Mouse (Mus musculus) left cerebral cortex, postnatal 25 days (tissue): Measurements from ENCODE around the gene Lztfl1. TPM values are rescaled to one million over a fixed set of nuclear protein-coding genes. Genes with fewer than 3 reads are reported as not detected.
"Not testable (repeated sequence)": the region's sequence is repeated elsewhere in the genome, so short reads cannot be mapped to it uniquely, and the experiment has no call there.

Source experiments
- DNase-seq, 2 experiments: peaks; one replicate each; pipeline ENCODE4 v3.0.0; 2022; ENCODE audit warnings: low spot score in 2 of 2, mixed read lengths in 1 of 2
- intact Hi-C: fragments of 180-260 bp; cut with DNase I; formaldehyde crosslinking; loops from one replicate; pipeline ENCODE4 v1.15.1; 2025
- total RNA-seq, 2 experiments: library from RNA; stranded (reverse); gene quantifications; 2 replicates each; pipeline ENCODE4 v1.2.3; 2021

Lztfl1 gene
- total RNA-seq = 10 to 100 TPM; 77.8 to 81.6 TPM

DNA sequence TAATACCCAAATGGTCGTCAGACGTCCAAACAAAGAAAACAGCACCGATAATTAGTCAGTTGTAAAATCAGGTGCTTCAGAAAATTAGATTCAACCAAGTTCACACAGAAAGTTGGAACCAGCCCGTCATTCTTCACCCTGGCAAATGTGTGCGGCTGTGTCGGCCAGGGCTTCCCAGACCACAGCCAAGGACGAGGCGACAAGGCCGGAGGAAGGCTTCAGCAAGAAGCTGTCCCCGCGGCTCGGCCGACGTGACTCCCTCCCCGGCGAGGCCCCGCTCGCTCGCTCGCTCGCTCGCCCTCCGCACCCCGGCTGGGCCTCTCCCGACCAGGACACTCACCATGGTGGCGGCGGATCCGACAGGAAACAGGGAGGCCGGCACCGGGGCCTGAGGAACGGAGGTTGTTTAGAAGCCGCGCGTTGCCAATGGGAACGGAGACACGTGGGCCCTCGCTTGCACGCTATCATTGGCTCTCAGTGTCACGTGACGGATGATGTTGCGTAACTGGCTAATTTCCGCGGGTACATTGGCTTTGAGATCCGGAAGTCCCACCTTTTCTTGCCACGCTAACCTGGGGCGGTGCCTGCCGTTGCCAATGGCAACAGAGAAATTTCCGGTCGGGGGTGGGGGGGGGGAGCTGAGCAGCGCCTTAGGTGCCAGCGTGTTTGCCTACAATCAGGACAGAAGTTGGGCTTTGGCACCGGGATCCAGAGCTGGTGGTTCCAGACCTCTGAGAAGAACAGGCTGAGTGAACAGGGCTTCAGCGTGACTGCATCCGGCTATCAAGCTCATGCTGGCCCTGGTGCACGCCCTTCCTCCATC is at the start of gene Lztfl1:
Gene Lztfl1 (minus strand): TSS at position 512 of the 823 bp plus-strand sequence.
- intact Hi-C loops = no loop called here
- peak; percentile 98 to 99 for DNase-seq

GRCm38 (mm10) chr9:123766996-123767395 is 49.5 kb upstream of the Lztfl1 start:
- intact Hi-C loops = no loop called here
- no peak for DNase-seq

DNA sequence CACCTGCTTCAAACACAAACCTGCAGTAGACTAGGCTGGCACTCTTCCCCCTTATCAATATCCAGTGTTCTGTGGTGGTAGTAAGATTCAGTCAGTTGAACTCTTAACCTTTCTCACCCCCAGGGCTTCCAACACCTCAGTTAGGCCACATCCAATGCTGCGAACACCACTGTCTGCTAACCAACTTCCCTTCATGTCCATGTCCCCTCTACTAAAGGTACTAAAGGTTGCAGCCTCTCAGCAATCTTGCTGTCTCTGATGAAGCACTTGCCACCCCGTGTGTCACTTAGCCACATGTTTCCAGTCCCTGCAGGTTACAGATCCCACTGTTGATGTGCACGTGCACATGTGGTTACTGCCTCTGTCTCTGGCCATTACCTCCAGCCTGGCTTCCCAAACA is 46.3 kb upstream of the Lztfl1 start:
- intact Hi-C loops = no loop called here
- no peak for DNase-seq

DNA sequence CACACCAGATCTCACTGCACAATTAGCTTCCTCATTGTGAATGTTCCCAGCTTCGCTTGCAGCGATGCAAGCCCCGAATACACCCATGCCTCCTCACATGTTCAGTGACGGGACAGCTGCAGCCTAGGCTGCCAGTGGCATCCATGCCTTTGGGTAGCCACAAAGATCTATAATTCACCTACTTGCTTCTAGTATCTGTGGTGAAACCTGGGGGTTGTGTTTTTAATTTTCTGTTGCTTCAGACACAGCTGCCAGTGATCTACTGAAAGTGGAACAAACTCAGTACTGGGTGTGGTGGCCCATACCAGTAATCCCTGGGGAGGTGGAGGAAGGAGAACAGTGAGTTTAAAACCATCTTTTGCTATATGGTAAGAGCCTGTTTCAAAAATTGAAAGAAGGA is 45.4 kb upstream of the Lztfl1 start:
- intact Hi-C loops = no loop called here
- no peak for DNase-seq

DNA sequence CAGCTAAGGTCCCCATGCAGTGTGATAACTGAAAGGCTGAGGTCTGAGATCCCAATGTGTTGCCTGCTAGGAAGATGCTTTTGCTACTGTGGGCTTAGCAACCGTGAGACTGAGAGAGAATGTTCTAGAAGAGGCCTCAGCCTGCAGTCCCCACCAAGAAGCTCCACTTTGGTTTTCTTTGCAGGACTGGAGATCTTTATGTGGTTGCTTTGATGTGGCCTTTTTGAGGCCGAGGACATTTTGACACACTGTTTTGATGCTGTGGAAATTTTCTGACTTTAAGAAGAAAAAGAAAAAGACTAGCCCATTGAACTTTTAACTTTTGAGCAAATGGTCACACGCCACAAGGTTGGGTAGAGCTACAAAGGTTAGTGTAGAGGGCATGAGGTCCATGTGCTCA is 43.3 kb upstream of the Lztfl1 start:
- intact Hi-C loops = no loop called here
- no peak for DNase-seq

DNA sequence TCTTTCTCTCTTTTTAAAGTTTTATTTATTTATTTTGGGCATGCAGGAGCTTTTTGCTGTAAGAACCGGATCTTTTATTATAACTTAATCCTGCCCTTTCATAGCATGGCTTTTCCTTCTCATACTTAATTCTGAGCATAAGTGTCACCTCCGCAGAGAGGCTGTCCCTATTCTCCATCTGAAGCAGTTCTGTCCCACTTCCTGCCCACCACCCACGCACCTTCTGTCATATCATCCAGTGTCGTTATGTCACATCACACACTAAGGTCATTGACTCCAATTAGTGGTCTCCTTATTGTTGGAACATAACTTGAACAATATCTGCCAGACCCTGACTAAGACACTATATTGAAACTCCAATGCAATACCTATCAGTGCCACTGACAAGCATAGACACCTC is 41.1 kb upstream of the Lztfl1 start:
- no peak for DNase-seq
- intact Hi-C loops = no loop called here

- no peak for DNase-seq
- intact Hi-C loops = no loop called here
Measured at GRCm38 (mm10) chr9:123758156-123758555, 40.7 kb upstream of the Lztfl1 start.

DNA sequence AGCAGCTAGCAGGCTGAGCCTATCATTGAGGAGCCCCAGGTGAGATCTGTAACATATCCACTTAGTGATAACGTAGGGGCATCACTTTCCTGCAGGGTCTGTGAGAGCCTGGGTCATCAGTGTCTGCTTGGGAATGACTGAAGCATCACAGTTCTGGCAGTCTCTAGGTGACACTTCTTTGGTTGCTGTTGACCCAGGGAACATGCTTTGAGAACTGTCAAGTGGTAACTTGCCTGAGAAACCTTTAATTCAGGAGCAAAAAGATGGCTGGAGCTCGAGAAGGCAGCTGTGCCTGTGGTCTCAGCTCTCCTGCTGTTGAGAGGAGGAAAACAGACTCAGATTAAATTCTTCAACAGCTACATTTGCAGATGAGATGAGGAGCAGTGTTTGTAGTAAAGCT is 39.8 kb upstream of the Lztfl1 start:
- DNase-seq = no peak
- intact Hi-C loops = no loop called here

- intact Hi-C loops = no loop called here
- DNase-seq = no peak
Measured at GRCm38 (mm10) chr9:123756752-123757151, 39.3 kb upstream of the Lztfl1 start.

GRCm38 (mm10) chr9:123754333-123754732 is 36.8 kb upstream of the Lztfl1 start:
- intact Hi-C loops = no loop called here
- no peak for DNase-seq

GRCm38 (mm10) chr9:123749687-123750086 is 32.2 kb upstream of the Lztfl1 start:
- DNase-seq, intact Hi-C loops: not testable (repeated sequence)

DNA sequence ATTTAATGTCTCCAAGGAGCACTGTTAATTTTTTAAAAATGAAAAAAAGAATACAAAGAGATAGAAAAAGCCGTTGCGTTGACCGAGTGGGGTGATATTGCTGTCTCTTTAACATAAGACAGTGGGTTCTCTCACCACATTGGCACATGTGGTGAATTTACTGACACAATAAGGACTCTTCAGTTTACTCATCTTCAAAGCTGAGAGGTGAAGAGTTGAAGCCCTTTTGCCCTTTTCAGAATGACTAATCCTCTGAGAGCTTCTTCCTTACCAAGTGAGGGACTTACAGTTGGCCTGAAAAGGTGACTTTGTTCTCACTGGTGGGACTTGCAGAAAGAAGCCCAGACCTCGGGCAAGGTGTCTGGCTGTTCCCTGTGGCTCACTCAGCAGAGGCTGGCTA is 23.3 kb upstream of the Lztfl1 start:
- intact Hi-C loops = no loop called here
- DNase-seq = no peak

- DNase-seq = no peak
- intact Hi-C loops = no loop called here
Measured at GRCm38 (mm10) chr9:123734133-123734532, 16.6 kb upstream of the Lztfl1 start.

DNA sequence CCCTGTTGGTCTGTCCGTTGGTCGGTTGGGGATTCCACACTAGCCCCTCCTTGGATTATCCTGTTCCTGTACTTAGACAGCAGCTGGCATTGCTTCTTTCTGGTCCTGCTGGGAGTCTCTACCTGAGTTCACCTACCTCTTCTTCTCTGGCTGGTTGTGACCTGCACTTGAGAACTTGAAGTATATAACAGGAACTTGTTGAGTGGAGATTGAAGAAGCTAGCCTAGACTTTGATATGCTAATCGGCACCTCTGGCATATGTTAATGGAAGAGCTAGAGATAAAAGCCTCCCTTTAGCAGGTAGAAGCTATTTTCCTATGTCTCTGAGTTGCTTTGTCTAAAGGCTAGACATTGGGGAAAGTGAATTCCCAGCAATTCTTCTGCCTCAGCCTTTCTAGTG is 13.8 kb upstream of the Lztfl1 start:
- DNase-seq = no peak
- intact Hi-C loops = no loop called here

- intact Hi-C loops = no loop called here
- no peak for DNase-seq
Measured at GRCm38 (mm10) chr9:123722737-123723493, 5.4 kb upstream of the Lztfl1 start.

DNA sequence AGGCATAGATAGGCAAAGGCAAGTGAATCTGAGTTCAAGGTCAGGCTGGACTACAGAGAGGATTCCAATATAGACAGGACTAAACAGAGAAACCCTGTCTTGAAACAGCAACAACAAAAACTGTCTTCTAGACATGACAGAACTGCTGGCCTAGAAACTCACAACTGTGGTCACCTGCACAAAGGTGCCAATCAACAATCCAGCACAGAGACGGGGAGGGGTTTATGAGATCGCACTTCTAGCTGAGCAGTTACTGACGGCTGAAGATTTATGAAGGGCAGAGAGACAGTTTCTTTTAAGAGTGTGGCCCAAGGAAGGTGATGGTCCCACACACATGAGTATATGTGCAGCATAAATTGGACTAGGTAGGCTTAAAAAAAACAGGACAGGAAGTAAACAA is 1.2 kb downstream of the Lztfl1 start:
- no peak for DNase-seq
- intact Hi-C loops = no loop called here

- intact Hi-C loops = loop anchor here (5.0 kb wide), 2 partner anchors 76 to 84 kb away; no protein-coding TSS in a partner anchor
Measured at GRCm38 (mm10) chr9:123713111-123713510, 4.4 kb downstream of the Lztfl1 start.

GRCm38 (mm10) chr9:123709226-123709625 is 8.3 kb downstream of the Lztfl1 start:
- peak in 1 of 2 experiments; percentile 9 for DNase-seq
- intact Hi-C loops = no loop called here

More at GRCm38 (mm10) chr9:123713111-123713510, 4.4 kb downstream of the Lztfl1 start:
- DNase-seq = no peak

DNA sequence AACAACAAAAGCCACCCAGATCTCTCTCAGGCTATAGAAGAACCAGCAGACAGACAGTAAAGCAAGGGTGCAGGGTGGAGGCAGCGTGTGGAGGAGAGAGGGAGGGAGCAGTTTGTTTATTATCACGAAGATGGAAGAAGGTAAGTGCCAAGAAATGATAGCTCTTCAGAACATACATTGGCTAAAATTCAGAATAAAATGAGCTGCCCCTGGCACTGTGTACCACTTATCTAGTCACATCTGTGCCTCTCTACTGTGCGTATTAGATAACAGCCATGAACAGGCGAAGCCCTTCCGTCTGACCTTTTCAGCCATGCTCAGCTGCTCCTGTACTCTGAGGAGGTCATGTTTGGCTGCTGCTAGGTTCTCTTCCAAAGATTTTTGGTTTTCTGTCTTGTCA is 15.7 kb downstream of the Lztfl1 start:
- intact Hi-C loops = loop anchor here (5.0 kb wide), 1 partner anchor 140 kb away; no protein-coding TSS in a partner anchor

DNA sequence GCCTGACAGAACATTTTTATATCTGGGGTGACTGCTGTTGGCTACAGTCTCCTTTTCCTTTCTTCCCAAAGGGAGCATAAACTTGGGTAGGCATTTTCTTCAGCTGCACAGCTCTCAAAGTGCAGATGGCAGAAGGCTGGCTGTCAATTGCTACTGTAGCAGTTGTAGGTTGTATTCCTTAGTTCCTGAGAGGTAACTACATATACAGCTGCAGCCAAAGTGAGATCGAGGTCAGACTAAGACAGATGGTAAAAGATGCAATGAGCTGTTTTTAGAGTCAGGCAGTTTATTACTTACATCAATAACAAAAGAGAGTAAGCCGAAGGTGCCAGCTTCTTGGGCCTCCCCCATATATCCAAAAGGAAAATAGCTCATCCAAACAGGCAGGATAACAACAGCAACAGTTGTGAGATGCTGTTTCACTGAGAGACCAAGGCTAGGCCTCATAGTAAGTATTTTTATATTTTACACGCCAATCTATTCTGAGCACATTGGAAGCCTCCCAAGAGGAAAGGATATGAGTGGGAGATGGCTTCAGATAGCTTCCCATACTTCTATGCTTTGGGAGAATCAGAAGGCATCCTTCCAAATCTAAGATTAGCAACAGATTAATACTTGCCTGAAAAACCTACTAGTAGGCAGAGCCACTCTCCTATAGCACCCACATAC is 21.7 kb downstream of the Lztfl1 start:
- peak; percentile 43 to 81 for DNase-seq

More for the DNA sequence above, 15.7 kb downstream of the Lztfl1 start:
- no peak for DNase-seq

More for the DNA sequence above, 21.7 kb downstream of the Lztfl1 start:
- intact Hi-C loops = no loop called here
